Mouse (Mus musculus): ENCODE results near the gene Pde10a. TPM values are rescaled to one million over a fixed set of nuclear protein-coding genes. Genes with fewer than 3 reads are reported as not detected.

Pde10a gene
- polyA plus RNA-seq, 1 experiment from 2014 or later: 1.3 TPM

GRCm38 (mm10) chr17:8640741-8641480, 115.7 kb downstream of the Pde10a start:
- no peaks in the 10 kb centered on the region for H3K9me3 ChIP-seq (replicated peaks; ENCODE audit: low read length)
- H3K27ac ChIP-seq: no peak overlapping the region
- TF ChIP-seq CTCF (IDR thresholded peaks at IDR 0.05; ENCODE audit: low read depth): no peak
- no peaks in the 10 kb centered on the region for H3K4me1 ChIP-seq (replicated peaks; ENCODE audit: insufficient read depth, low read length)
- DNase-seq (ENCODE audit: low spot score) (no peak), ATAC-seq (replicated peaks; ENCODE audit: low FRiP score, low read depth) (no peak)
- H3K9ac ChIP-seq (ENCODE audit: low read depth, low read length): no peak overlapping the region
- 76% methylated on average over 16 of the region's 16 CpGs for WGBS
- H3K27me3 ChIP-seq (ENCODE audit: insufficient read depth, low read length): no peaks in the 10 kb centered on the region
- H3K4me2 ChIP-seq (ENCODE audit: low read length): no peak overlapping the region
- no peak overlapping the region for H3K4me3 ChIP-seq (replicated peaks; ENCODE audit: low read depth, low read length)
- no peaks in the 10 kb centered on the region for H3K36me3 ChIP-seq (ENCODE audit: insufficient read depth, low read length)

GRCm38 (mm10) chr17:8641491-8641890, 116.3 kb downstream of the Pde10a start:
- no peaks in the 10 kb centered on the region for H3K36me3 ChIP-seq (ENCODE audit: insufficient read depth, low read length)
- 60% methylated on average over 3 of the region's 3 CpGs for WGBS
- no peak overlapping the region for H3K9ac ChIP-seq (ENCODE audit: low read depth, low read length)
- TF ChIP-seq CTCF (IDR thresholded peaks at IDR 0.05; ENCODE audit: low read depth): no peak
- no peak for DNase-seq (ENCODE audit: low spot score)
- no peak overlapping the region for H3K27ac ChIP-seq
- H3K4me2 ChIP-seq (ENCODE audit: low read length): no peak overlapping the region
- no peaks in the 10 kb centered on the region for H3K9me3 ChIP-seq (replicated peaks; ENCODE audit: low read length)
- H3K4me1 ChIP-seq (replicated peaks; ENCODE audit: insufficient read depth, low read length): no peaks in the 10 kb centered on the region
- no peak overlapping the region for H3K4me3 ChIP-seq (replicated peaks; ENCODE audit: low read depth, low read length)
- ATAC-seq (replicated peaks; ENCODE audit: low FRiP score, low read depth): no peak
- no peaks in the 10 kb centered on the region for H3K27me3 ChIP-seq (ENCODE audit: insufficient read depth, low read length)

- DNase-seq (ENCODE audit: low spot score): no peak
- Histone ChIP-seq H3K4me2 (ENCODE audit: low read length) (no peak overlapping the region), H3K36me3 (ENCODE audit: insufficient read depth, low read length) (no peaks in the 10 kb centered on the region), H3K9me3 (replicated peaks; ENCODE audit: low read length) (no peaks in the 10 kb centered on the region), H3K9ac (ENCODE audit: low read depth, low read length) (no peak overlapping the region), H3K4me3 (replicated peaks; ENCODE audit: low read depth, low read length) (no peak overlapping the region), H3K27me3 (ENCODE audit: insufficient read depth, low read length) (no peaks in the 10 kb centered on the region), H3K4me1 (replicated peaks; ENCODE audit: insufficient read depth, low read length) (no peaks in the 10 kb centered on the region), H3K27ac (no peak overlapping the region)
- WGBS: 57% methylated on average over 3 of the region's 3 CpGs
- ATAC-seq (replicated peaks; ENCODE audit: low FRiP score, low read depth): no peak
- TF ChIP-seq CTCF (IDR thresholded peaks at IDR 0.05; ENCODE audit: low read depth): no peak
Observed at GRCm38 (mm10) chr17:8642356-8642755, 117.2 kb downstream of the Pde10a start.

- Histone ChIP-seq H3K27ac (no peak overlapping the region), H3K36me3 (ENCODE audit: insufficient read depth, low read length) (no peaks in the 10 kb centered on the region), H3K4me3 (replicated peaks; ENCODE audit: low read depth, low read length) (no peak overlapping the region), H3K9me3 (replicated peaks; ENCODE audit: low read length) (no peaks in the 10 kb centered on the region), H3K9ac (ENCODE audit: low read depth, low read length) (no peak overlapping the region), H3K4me1 (replicated peaks; ENCODE audit: insufficient read depth, low read length) (no peaks in the 10 kb centered on the region), H3K4me2 (ENCODE audit: low read length) (no peak overlapping the region), H3K27me3 (ENCODE audit: insufficient read depth, low read length) (no peaks in the 10 kb centered on the region)
- WGBS: 82% methylated on average over 8 of the region's 8 CpGs
- DNase-seq (ENCODE audit: low spot score): no peak
- ATAC-seq (replicated peaks; ENCODE audit: low FRiP score, low read depth): no peak
- no peak for TF ChIP-seq CTCF (IDR thresholded peaks at IDR 0.05; ENCODE audit: low read depth)
Observed at GRCm38 (mm10) chr17:8647372-8647871, 122.2 kb downstream of the Pde10a start.

GRCm38 (mm10) chr17:8648310-8648709, 123.1 kb downstream of the Pde10a start:
- Histone ChIP-seq H3K4me1 (replicated peaks; ENCODE audit: insufficient read depth, low read length) (no peaks in the 10 kb centered on the region), H3K27me3 (ENCODE audit: insufficient read depth, low read length) (no peaks in the 10 kb centered on the region), H3K9me3 (replicated peaks; ENCODE audit: low read length) (no peaks in the 10 kb centered on the region), H3K4me2 (ENCODE audit: low read length) (no peak overlapping the region), H3K9ac (ENCODE audit: low read depth, low read length) (no peak overlapping the region), H3K4me3 (replicated peaks; ENCODE audit: low read depth, low read length) (no peak overlapping the region), H3K27ac (no peak overlapping the region), H3K36me3 (ENCODE audit: insufficient read depth, low read length) (no peaks in the 10 kb centered on the region)
- WGBS: 57% methylated on average over 3 of the region's 3 CpGs
- no peak for DNase-seq (ENCODE audit: low spot score)
- TF ChIP-seq CTCF (IDR thresholded peaks at IDR 0.05; ENCODE audit: low read depth): no peak
- ATAC-seq (replicated peaks; ENCODE audit: low FRiP score, low read depth): no peak

- Histone ChIP-seq H3K9ac (ENCODE audit: low read depth, low read length) (no peak overlapping the region), H3K27me3 (ENCODE audit: insufficient read depth, low read length) (no peaks in the 10 kb centered on the region), H3K36me3 (ENCODE audit: insufficient read depth, low read length) (no peaks in the 10 kb centered on the region), H3K27ac (no peak overlapping the region), H3K9me3 (replicated peaks; ENCODE audit: low read length) (no peaks in the 10 kb centered on the region), H3K4me1 (replicated peaks; ENCODE audit: insufficient read depth, low read length) (no peaks in the 10 kb centered on the region), H3K4me2 (ENCODE audit: low read length) (no peak overlapping the region), H3K4me3 (replicated peaks; ENCODE audit: low read depth, low read length) (no peak overlapping the region)
- no peak for ATAC-seq (replicated peaks; ENCODE audit: low FRiP score, low read depth)
- 84% methylated on average over 3 of the region's 3 CpGs for WGBS
- no peak for DNase-seq (ENCODE audit: low spot score)
- TF ChIP-seq CTCF (IDR thresholded peaks at IDR 0.05; ENCODE audit: low read depth): no peak
Observed at GRCm38 (mm10) chr17:8652681-8653262, 127.6 kb downstream of the Pde10a start.
